Mouse (Mus musculus) CH12.LX (cell line): ENCODE data around the gene Ncoa1. TPM values are rescaled to one million over a fixed set of nuclear protein-coding genes. Genes with fewer than 3 reads are reported as not detected.

Source experiments
- DNase-seq: peaks from one replicate; pipeline ENCODE4 v3.0.0-alpha.2; 2013; ENCODE audit errors: extremely low read depth
- H3K27ac ChIP-seq: 2 replicates; pipeline ENCODE4 v1.5.1; 2012; ENCODE audit warnings: low read depth, mild to moderate bottlenecking, control low read depth, moderate library complexity; ENCODE audit not compliant: insufficient read depth
- H3K27me3 ChIP-seq: replicated peaks from 2 replicates; pipeline ENCODE3; 2012; ENCODE audit warnings: inconsistent platforms
- H3K36me3 ChIP-seq, 2 experiments: replicated peaks in 1 of 2; 2 replicates each; pipeline versions ENCODE3 to v1.6.1; 2012; ENCODE audit warnings: inconsistent platforms in 1 of 2, low read length in 1 of 2, mild to moderate bottlenecking in 1 of 2, mixed read lengths in 1 of 2, moderate library complexity in 1 of 2; ENCODE audit not compliant: control insufficient read depth in 1 of 2, insufficient read depth in 1 of 2
- H3K4me1 ChIP-seq, 2 experiments: 2 replicates each; pipeline ENCODE4 v1.6.1; 2012; ENCODE audit warnings: inconsistent platforms in 1 of 2, moderate library complexity in 1 of 2; ENCODE audit not compliant: insufficient read depth in 2 of 2, control insufficient read depth in 1 of 2
- H3K4me2 ChIP-seq: 2 replicates; pipeline ENCODE4 v1.6.1; 2012; ENCODE audit warnings: low read depth, mild to moderate bottlenecking, control low read depth; ENCODE audit not compliant: poor library complexity, insufficient read depth, severe bottlenecking
- H3K4me3 ChIP-seq, 3 experiments: fragments of 150-350 bp in 1 of 3; sonication (generic) in 1 of 3; replicated peaks in 1 of 3; 2 replicates each; pipeline versions ENCODE3 to v1.5.1; 2011 to 2012; ENCODE audit warnings: low read depth in 2 of 3, low read length in 2 of 3, mild to moderate bottlenecking in 2 of 3, moderate library complexity in 2 of 3, control low read depth in 1 of 3, improper control_type of control experiment in 1 of 3, inconsistent platforms in 1 of 3, mixed read lengths in 1 of 3; ENCODE audit not compliant: poor library complexity in 1 of 3
- H3K79me2 ChIP-seq: replicated peaks from 2 replicates; pipeline ENCODE4 v1.6.1; 2012; ENCODE audit warnings: mild to moderate bottlenecking, moderate library complexity; ENCODE audit not compliant: control insufficient read depth, poor library complexity, insufficient read depth, severe bottlenecking; ENCODE audit errors: extremely low read depth
- H3K9ac ChIP-seq: 2 replicates; pipeline ENCODE4 v1.6.1; 2012; ENCODE audit warnings: low read depth, mild to moderate bottlenecking, control low read depth, moderate library complexity; ENCODE audit not compliant: insufficient read depth
- H3K9me3 ChIP-seq: replicated peaks from 2 replicates; pipeline ENCODE3; 2012; ENCODE audit warnings: low read length, inconsistent platforms, mixed read lengths
- BHLHE40 ChIP-seq: IDR thresholded peaks from 2 replicates; pipeline ENCODE4 v1.6.1; 2011; ENCODE audit warnings: mild to moderate bottlenecking, low read depth, low read length, improper control_type of control experiment
- CHD2 ChIP-seq: IDR thresholded peaks from 2 replicates; pipeline ENCODE4 v1.6.1; 2011; ENCODE audit warnings: low read length, improper control_type of control experiment
- CTCF ChIP-seq, 2 experiments: IDR thresholded peaks in 1 of 2; conservative IDR thresholded peaks in 1 of 2; 2 replicates each; pipeline ENCODE4 v1.5.1; 2011 to 2012; ENCODE audit warnings: low read depth in 2 of 2, low read length in 2 of 2, improper control_type of control experiment in 1 of 2, inconsistent platforms in 1 of 2, mild to moderate bottlenecking in 1 of 2, moderate library complexity in 1 of 2
- ELF1 ChIP-seq: IDR thresholded peaks from 2 replicates; pipeline ENCODE4 v1.6.1; 2014; ENCODE audit warnings: low read depth, mild to moderate bottlenecking, inconsistent platforms, low read length, improper control_type of control experiment
- ETS1 ChIP-seq: conservative IDR thresholded peaks from 2 replicates; pipeline ENCODE4 v1.6.1; 2012; ENCODE audit warnings: low read depth, mild to moderate bottlenecking, inconsistent platforms, low read length, improper control_type of control experiment, moderate library complexity
- GABPA ChIP-seq: IDR thresholded peaks from 2 replicates; pipeline ENCODE4 v1.6.1; 2012; ENCODE audit warnings: low read depth, low read length, improper control_type of control experiment, inconsistent platforms; ENCODE audit not compliant: insufficient replicate concordance
- JUN ChIP-seq: IDR thresholded peaks from 2 replicates; pipeline ENCODE4 v1.6.1; 2011; ENCODE audit warnings: low read depth, mild to moderate bottlenecking, low read length, improper control_type of control experiment, moderate library complexity; ENCODE audit not compliant: insufficient read depth
- MAX ChIP-seq: IDR thresholded peaks from 2 replicates; pipeline ENCODE4 v1.6.1; 2011; ENCODE audit warnings: low read length, improper control_type of control experiment
- MEF2A ChIP-seq: IDR thresholded peaks from 2 replicates; pipeline ENCODE4 v1.6.1; 2014; ENCODE audit warnings: low read depth, mild to moderate bottlenecking, inconsistent platforms, low read length, improper control_type of control experiment, borderline replicate concordance
- MXI1 ChIP-seq: IDR thresholded peaks from 2 replicates; pipeline ENCODE4 v1.6.1; 2011; ENCODE audit warnings: mild to moderate bottlenecking, low read depth, low read length, improper control_type of control experiment
- NRF1 ChIP-seq: IDR thresholded peaks from 2 replicates; pipeline ENCODE4 v1.6.1; 2014; ENCODE audit warnings: low read depth, mild to moderate bottlenecking, inconsistent platforms, low read length, improper control_type of control experiment, moderate library complexity
- PAX5 ChIP-seq: IDR thresholded peaks from 2 replicates; pipeline ENCODE4 v1.6.1; 2012; ENCODE audit warnings: low read length, inconsistent platforms, mixed read lengths
- RAD21 ChIP-seq: IDR thresholded peaks from 2 replicates; pipeline ENCODE4 v1.6.1; 2011; ENCODE audit warnings: low read depth, mild to moderate bottlenecking, low read length, improper control_type of control experiment, moderate library complexity
- TBP ChIP-seq: conservative IDR thresholded peaks from 2 replicates; pipeline ENCODE4 v1.6.1; 2011; ENCODE audit warnings: low read depth, low read length, improper control_type of control experiment
- USF1 ChIP-seq: IDR thresholded peaks from 2 replicates; pipeline ENCODE4 v1.6.1; 2014; ENCODE audit warnings: low read depth, mild to moderate bottlenecking, inconsistent platforms, low read length, improper control_type of control experiment
- USF2 ChIP-seq: conservative IDR thresholded peaks from 2 replicates; pipeline ENCODE4 v1.6.1; 2011; ENCODE audit warnings: low read depth, low read length, improper control_type of control experiment
- ZNF384 ChIP-seq: IDR thresholded peaks from 2 replicates; pipeline ENCODE4 v1.6.1; 2012; ENCODE audit warnings: low read depth, low read length, improper control_type of control experiment, inconsistent platforms
- dilution Hi-C: fragments of 300-500 bp; cut with MboI; formaldehyde crosslinking; loops from 2 replicates; pipeline ENCODE4 v1.14.3; 2020; ENCODE audit warnings: low sequenced_read_pairs; ENCODE audit not compliant: extremely low pct_unique_long_range_greater_than_20kb, extremely low pct_ligation_motif_present
- in situ Hi-C: fragments of 300-500 bp; cut with MboI; formaldehyde crosslinking; loops from 3 replicates; pipeline ENCODE4 v1.14.3; 2019; ENCODE audit warnings: low sequenced_read_pairs, low pct_ligation_motif_present, low pct_unique_long_range_greater_than_20kb, mixed read lengths
- polyA plus RNA-seq: library from polyadenylated mRNA; unstranded; fragments of >175 nt; gene quantifications from 2 replicates; pipeline ENCODE4 v1.2.1, GENCODE M21; 2012; ENCODE audit warnings: low read depth; ENCODE audit not compliant: insufficient read length
- total RNA-seq, 2 experiments: library from RNA; depleted of rRNA; stranded (reverse); fragments of 300-350 nt in 1 of 2; fragments of >200 nt in 1 of 2; gene quantifications; 2 replicates each; pipeline ENCODE4 v1.2.3; 2012 to 2014

Ncoa1 gene
- total and polyA plus RNA-seq, 3 experiments: 2.4 to 6.4 (median 4.2) TPM

- Histone ChIP-seq H3K27ac (no peak overlapping the region), H3K4me2 (no peak overlapping the region), H3K4me3 (no peak overlapping the region), H3K36me3 (peaks cover 0 to 4% of the 10 kb centered on the region in 2 experiments), H3K9me3 (no peaks in the 10 kb centered on the region), H3K79me2 (no peaks in the 10 kb centered on the region), H3K27me3 (no peaks in the 10 kb centered on the region), H3K9ac (no peak overlapping the region), H3K4me1 (no peaks in the 10 kb centered on the region)
- no peak for TF ChIP-seq ELF1
- no peak for TF ChIP-seq MXI1
- no peak for TF ChIP-seq USF1
- no peak for TF ChIP-seq JUN
- no peak for TF ChIP-seq ETS1
- no peak for TF ChIP-seq ZNF384
- TF ChIP-seq GABPA: no peak
- no peak for TF ChIP-seq CHD2
- no peak for TF ChIP-seq PAX5
- no peak for TF ChIP-seq MEF2A
- no peak for TF ChIP-seq BHLHE40
- TF ChIP-seq RAD21: no peak
- dilution Hi-C loops: no loop called here
- DNase-seq: no peak
- in situ Hi-C loops: no loop called here
These were observed 136.6 kb downstream of the Ncoa1 start for GRCm38 (mm10) chr12:4340325-4340924.

GRCm38 (mm10) chr12:4323604-4324003 lies 153.4 kb downstream of the Ncoa1 start:
- Histone ChIP-seq H3K4me2 (no peak overlapping the region), H3K36me3 (peaks cover 0 to 7% of the 10 kb centered on the region in 2 experiments), H3K4me1 (no peaks in the 10 kb centered on the region), H3K79me2 (no peaks in the 10 kb centered on the region), H3K27me3 (no peaks in the 10 kb centered on the region), H3K27ac (no peak overlapping the region), H3K9me3 (no peaks in the 10 kb centered on the region), H3K9ac (no peak overlapping the region), H3K4me3 (no peak overlapping the region)
- DNase-seq: no peak
- TF ChIP-seq ETS1: no peak
- TF ChIP-seq USF2: no peak
- no peak for TF ChIP-seq MAX
- no peak for TF ChIP-seq NRF1
- TF ChIP-seq TBP: no peak
- TF ChIP-seq CTCF (conservative IDR thresholded peaks at IDR 0.05 in 1 of 2, IDR thresholded peaks at IDR 0.05 in 1 of 2; ENCODE audit: low read depth in 2 of 2, low read length in 2 of 2): no peak
- in situ Hi-C loops: no loop called here
- dilution Hi-C loops: no loop called here
